Mouse (Mus musculus) neutrophil, adult 65 days (primary cell): Measurements from ENCODE around the gene Acot12. TPM values are rescaled to one million over a fixed set of nuclear protein-coding genes. Genes with fewer than 3 reads are reported as not detected.

Experiments used
- total RNA-seq: library from RNA; stranded (reverse); gene quantifications from 2 replicates; pipeline ENCODE4 v1.2.4, GENCODE M21; 2023

The Acot12 gene
- not detected in 2 replicates for total RNA-seq

GRCm38 (mm10) chr13:91741280-91742047 lies at the start of gene Acot12:
Gene Acot12 (plus strand): TSS chr13:91741512.

GRCm38 (mm10) chr13:91807155-91807839 lies 66.0 kb downstream of the Acot12 start, which contains the start of gene Zcchc9:
Gene Zcchc9 (minus strand): TSS chr13:91807705.

Other genes starting within 250 kb of the Acot12 start
- 31.8 and 36.9 TPM in 2 replicates for gene Zcchc9, start 66.2 kb downstream of the Acot12 start, total RNA-seq
- not detected in 2 replicates for gene Ckmt2, start 135.4 kb downstream of the Acot12 start, total RNA-seq